Mouse (Mus musculus) stomach, embryonic 16.5 days (tissue): Measurements from ENCODE around the gene Klk9. TPM values are rescaled to one million over a fixed set of nuclear protein-coding genes. Genes with fewer than 3 reads are reported as not detected.

Experiments
- ATAC-seq: fragments of 200-750 bp; cut with Nextera tagmentation; 2 replicates; pipeline ENCODE4 v1.8.0; 2017; ENCODE audit warnings: moderate number of reproducible peaks, moderate TSS enrichment; ENCODE audit not compliant: insufficient read depth, low FRiP score
- H3K27ac ChIP-seq: fragments of 300-500 bp; sonication (generic); 2 replicates; pipeline ENCODE4 v1.5.1; 2014; ENCODE audit warnings: low read length
- H3K27me3 ChIP-seq: fragments of 300-500 bp; sonication (generic); 2 replicates; pipeline ENCODE4 v1.6.1; 2014; ENCODE audit warnings: low read length, control low read depth, mixed read lengths; ENCODE audit not compliant: control insufficient read depth, insufficient read depth
- H3K36me3 ChIP-seq: fragments of 300-500 bp; sonication (generic); 2 replicates; pipeline ENCODE4 v1.6.1; 2014; ENCODE audit warnings: low read length; ENCODE audit not compliant: control insufficient read depth, insufficient read depth
- H3K4me1 ChIP-seq: fragments of 300-500 bp; sonication (generic); 2 replicates; pipeline ENCODE4 v1.6.1; 2014; ENCODE audit warnings: low read length, control low read depth, mixed read lengths; ENCODE audit not compliant: control insufficient read depth, insufficient read depth
- H3K4me2 ChIP-seq: fragments of 300-500 bp; sonication (generic); 2 replicates; pipeline ENCODE4 v1.6.1; 2014; ENCODE audit warnings: low read depth, low read length, mixed read lengths
- H3K4me3 ChIP-seq: fragments of 300-500 bp; sonication (generic); replicated peaks from 2 replicates; pipeline ENCODE4 v1.5.1; 2014; ENCODE audit warnings: mild to moderate bottlenecking, low read length
- H3K9ac ChIP-seq: fragments of 300-500 bp; sonication (generic); 2 replicates; pipeline ENCODE4 v1.6.1; 2014; ENCODE audit warnings: low read length
- H3K9me3 ChIP-seq: fragments of 300-500 bp; sonication (generic); replicated peaks from 2 replicates; pipeline ENCODE4 v1.6.1; 2016; ENCODE audit warnings: low read length, control low read depth; ENCODE audit not compliant: control insufficient read depth
- WGBS: fragments of 180-500 bp; shearing (Covaris S2); extraction: QIAGEN DNeasy Blood & Tissue Kit; methylation state at CpG from one replicate; pipeline ENCODE4 v1.1.7; 2014; 5-methylcytosine and 5-hydroxymethylcytosine counted together
- polyA plus RNA-seq: library from polyadenylated mRNA; unstranded; fragments of >200 nt; fragmentation: Nextera tagmentation; extraction: Ambion mirVana; gene quantifications from 2 replicates; pipeline ENCODE4 v1.2.1, GENCODE M21; 2015

Klk9 gene
- 2.7 and 5.3 TPM in 2 replicates for polyA plus RNA-seq

GRCm38 (mm10) chr7:43791591-43791990 lies at the start of gene Klk9:
Gene Klk9, plus strand, starts transcription at chr7:43791891.
- 69% methylated on average over 7 of the region's 7 CpGs for WGBS
- Histone ChIP-seq H3K27me3 (no peaks in the 10 kb centered on the region), H3K4me3 (no peak within 1 kb of the TSS), H3K9ac (no peak within 1 kb of the TSS), H3K4me2 (no peak within 1 kb of the TSS), H3K4me1 (no peaks in the 10 kb centered on the region), H3K36me3 (no peaks in the 10 kb centered on the region), H3K27ac (no peak within 1 kb of the TSS), H3K9me3 (no peaks in the 10 kb centered on the region)
- no peak for ATAC-seq

GRCm38 (mm10) chr7:43747788-43748187 lies 43.9 kb upstream of the Klk9 start:
- Histone ChIP-seq H3K4me1 (0 out of 2 replicates have a peak, but pooled peaks cover 5% of the 10 kb centered on the region), H3K4me2 (no peak overlapping the region), H3K9me3 (no peaks in the 10 kb centered on the region), H3K36me3 (no peaks in the 10 kb centered on the region), H3K27me3 (no peaks in the 10 kb centered on the region), H3K4me3 (no peak overlapping the region), H3K9ac (no peak overlapping the region), H3K27ac (no peak overlapping the region)
- ATAC-seq: no peak
- 62% methylated on average over 1 of the region's 1 CpGs for WGBS

GRCm38 (mm10) chr7:43752806-43753205 lies 38.9 kb upstream of the Klk9 start:
- no peak overlapping the region for H3K27ac ChIP-seq
- WGBS: 47% methylated on average over 2 of the region's 2 CpGs
- H3K4me1 ChIP-seq: 0 out of 2 replicates have a peak, but pooled peaks cover 1% of the 10 kb centered on the region
- no peaks in the 10 kb centered on the region for H3K36me3 ChIP-seq
- H3K27me3 ChIP-seq: no peaks in the 10 kb centered on the region
- H3K9ac ChIP-seq: no peak overlapping the region
- no peak overlapping the region for H3K4me2 ChIP-seq
- H3K4me3 ChIP-seq: no peak overlapping the region
- no peaks in the 10 kb centered on the region for H3K9me3 ChIP-seq
- no peak for ATAC-seq

- no peak for ATAC-seq
- no peak overlapping the region for H3K9ac ChIP-seq
Measured at GRCm38 (mm10) chr7:43766484-43766883, 25.2 kb upstream of the Klk9 start.

GRCm38 (mm10) chr7:43768597-43768996 lies 23.1 kb upstream of the Klk9 start, which contains the start of gene Klk12:
Gene Klk12, plus strand, starts transcription at chr7:43768897.
- H3K9me3 ChIP-seq: no peaks in the 10 kb centered on the region
- H3K36me3 ChIP-seq: no peaks in the 10 kb centered on the region
- no peak for ATAC-seq
- H3K27me3 ChIP-seq: no peaks in the 10 kb centered on the region
- H3K4me1 ChIP-seq: no peaks in the 10 kb centered on the region
- no peak within 1 kb of the TSS for H3K4me3 ChIP-seq
- no peak within 1 kb of the TSS; the same call in 1 of the 2 replicates for H3K27ac ChIP-seq
- H3K4me2 ChIP-seq: no peak within 1 kb of the TSS
- WGBS: 67% methylated on average over 4 of the region's 4 CpGs
- no peak within 1 kb of the TSS for H3K9ac ChIP-seq

More at GRCm38 (mm10) chr7:43766484-43766883, 25.2 kb upstream of the Klk9 start:
- H3K36me3 ChIP-seq: no peaks in the 10 kb centered on the region
- no peaks in the 10 kb centered on the region for H3K4me1 ChIP-seq
- H3K27me3 ChIP-seq: no peaks in the 10 kb centered on the region
- 45% methylated on average over 8 of the region's 8 CpGs for WGBS
- H3K9me3 ChIP-seq: no peaks in the 10 kb centered on the region
- H3K27ac ChIP-seq: no peak overlapping the region
- no peak overlapping the region for H3K4me3 ChIP-seq
- H3K4me2 ChIP-seq: no peak overlapping the region

GRCm38 (mm10) chr7:43769636-43770035 lies 22.1 kb upstream of the Klk9 start:
- ATAC-seq: no peak
- no peak overlapping the region; the same call in 1 of the 2 replicates for H3K27ac ChIP-seq
- no peaks in the 10 kb centered on the region for H3K27me3 ChIP-seq
- H3K4me1 ChIP-seq: no peaks in the 10 kb centered on the region
- no peaks in the 10 kb centered on the region for H3K9me3 ChIP-seq
- H3K36me3 ChIP-seq: no peaks in the 10 kb centered on the region
- WGBS: 88% methylated on average over 8 of the region's 8 CpGs
- H3K4me3 ChIP-seq: no peak overlapping the region
- H3K4me2 ChIP-seq: no peak overlapping the region
- H3K9ac ChIP-seq: no peak overlapping the region

GRCm38 (mm10) chr7:43770701-43771100 lies 21.0 kb upstream of the Klk9 start:
- H3K36me3 ChIP-seq: no peaks in the 10 kb centered on the region
- ATAC-seq: no peak
- no peak overlapping the region for H3K27ac ChIP-seq
- no peaks in the 10 kb centered on the region for H3K27me3 ChIP-seq
- no peak overlapping the region for H3K9ac ChIP-seq
- no peak overlapping the region for H3K4me2 ChIP-seq
- no peaks in the 10 kb centered on the region for H3K4me1 ChIP-seq
- WGBS: 93% methylated on average over 10 of the region's 10 CpGs
- H3K4me3 ChIP-seq: no peak overlapping the region
- H3K9me3 ChIP-seq: no peaks in the 10 kb centered on the region

GRCm38 (mm10) chr7:43771916-43772315 lies 19.8 kb upstream of the Klk9 start:
- no peaks in the 10 kb centered on the region for H3K4me1 ChIP-seq
- no peak overlapping the region for H3K4me2 ChIP-seq
- H3K9me3 ChIP-seq: no peaks in the 10 kb centered on the region
- no peak overlapping the region for H3K4me3 ChIP-seq
- 90% methylated on average over 6 of the region's 6 CpGs for WGBS
- H3K27ac ChIP-seq: no peak overlapping the region
- H3K9ac ChIP-seq: no peak overlapping the region
- no peaks in the 10 kb centered on the region for H3K36me3 ChIP-seq
- no peaks in the 10 kb centered on the region for H3K27me3 ChIP-seq
- no peak for ATAC-seq

GRCm38 (mm10) chr7:43772901-43773300 lies 18.8 kb upstream of the Klk9 start:
- no peak for ATAC-seq
- Histone ChIP-seq H3K4me1 (no peaks in the 10 kb centered on the region), H3K4me2 (no peak overlapping the region)

More at GRCm38 (mm10) chr7:43772901-43773300, 18.8 kb upstream of the Klk9 start:
- Histone ChIP-seq H3K9ac (no peak overlapping the region), H3K27me3 (no peaks in the 10 kb centered on the region), H3K9me3 (no peaks in the 10 kb centered on the region), H3K27ac (no peak overlapping the region), H3K4me3 (no peak overlapping the region), H3K36me3 (no peaks in the 10 kb centered on the region)
- WGBS: 78% methylated on average over 3 of the region's 3 CpGs
